Mouse (Mus musculus) cortical plate, adult 2 months (tissue): ENCODE measurements around the gene Ndrg3.

Source experiments
- CTCF ChIP-seq: fragments of 200-500 bp; IDR thresholded peaks from 2 replicates; pipeline ENCODE4 v1.5.1; 2011; ENCODE audit warnings: mild to moderate bottlenecking, control low read depth, low read length; ENCODE audit not compliant: insufficient read depth; ENCODE audit errors: extremely low read depth
- POLR2A ChIP-seq: fragments of 200-500 bp; IDR thresholded peaks from 2 replicates; pipeline ENCODE4 v1.6.1; 2011; ENCODE audit warnings: mild to moderate bottlenecking, low read length, control low read depth; ENCODE audit not compliant: insufficient read depth; ENCODE audit errors: extremely low read depth

DNA sequence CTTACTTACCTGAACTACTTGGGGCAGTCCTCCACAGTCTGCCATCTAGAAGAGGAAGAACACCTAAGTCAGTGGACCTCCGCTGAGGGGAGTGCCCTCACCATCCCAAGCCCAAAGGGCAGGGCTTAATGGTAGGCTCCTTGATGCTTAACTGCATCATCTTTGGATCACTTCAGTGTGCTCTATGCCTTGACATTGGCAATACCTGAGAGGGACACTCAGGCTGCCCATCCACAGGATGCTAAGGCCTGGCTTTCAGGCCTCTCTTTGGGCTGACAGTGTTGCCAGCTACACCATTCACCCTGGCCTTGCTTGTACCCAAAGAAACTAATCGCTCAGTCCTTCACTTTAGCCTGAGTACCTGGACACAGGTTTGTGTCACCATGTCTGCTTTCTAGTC lies 60.4 kb downstream of the Ndrg3 start:
- TF ChIP-seq POLR2A = no peak
- TF ChIP-seq CTCF = no peak
